Mouse (Mus musculus): ENCODE data around the gene Usp48.

The Usp48 gene

GRCm38 (mm10) chr4:137686303-137686702 lies 92.7 kb downstream of the Usp48 start:
- no peak for DNase-seq (ENCODE audit: low read depth, low spot score)

GRCm38 (mm10) chr4:137687234-137687825 lies 93.8 kb downstream of the Usp48 start:
- DNase-seq (ENCODE audit: low read depth, low spot score): no peak

GRCm38 (mm10) chr4:137692107-137692902 lies 98.8 kb downstream of the Usp48 start:
- DNase-seq (ENCODE audit: low read depth, low spot score): peak; percentile 87

- DNase-seq (ENCODE audit: low read depth, low spot score): no peak
Measured at GRCm38 (mm10) chr4:137695300-137695699, 101.7 kb downstream of the Usp48 start.

- peak; percentile 62 for DNase-seq (ENCODE audit: low read depth, low spot score)
Measured at GRCm38 (mm10) chr4:137695900-137696299, 102.3 kb downstream of the Usp48 start.

GRCm38 (mm10) chr4:137697156-137697885 lies 103.8 kb downstream of the Usp48 start:
- DNase-seq (ENCODE audit: low read depth, low spot score): no peak

- peak; percentile 86 for DNase-seq (ENCODE audit: low read depth, low spot score)
Measured at GRCm38 (mm10) chr4:137698076-137698985, 104.8 kb downstream of the Usp48 start.

- no peak for DNase-seq (ENCODE audit: low read depth, low spot score)
Measured at GRCm38 (mm10) chr4:137699264-137700211, 106.0 kb downstream of the Usp48 start.

- no peak for DNase-seq (ENCODE audit: low read depth, low spot score)
Measured at GRCm38 (mm10) chr4:137700960-137701359, 107.4 kb downstream of the Usp48 start.

- no peak for DNase-seq (ENCODE audit: low read depth, low spot score)
Measured at GRCm38 (mm10) chr4:137703077-137703476, 109.5 kb downstream of the Usp48 start.

- peak; percentile 56 for DNase-seq (ENCODE audit: low read depth, low spot score)
Measured at GRCm38 (mm10) chr4:137704561-137704960, 111.0 kb downstream of the Usp48 start.

- DNase-seq (ENCODE audit: low read depth, low spot score): peak; percentile 71
Measured at GRCm38 (mm10) chr4:137705379-137705778, 111.8 kb downstream of the Usp48 start.

- DNase-seq (ENCODE audit: low read depth, low spot score): no peak
Measured at GRCm38 (mm10) chr4:137706510-137706909, 113.0 kb downstream of the Usp48 start.

- peak; percentile 65 for DNase-seq (ENCODE audit: low read depth, low spot score)
Measured at GRCm38 (mm10) chr4:137707216-137707990, 113.8 kb downstream of the Usp48 start.
